Mouse (Mus musculus): ENCODE measurements around the gene Wasf1.

DNA sequence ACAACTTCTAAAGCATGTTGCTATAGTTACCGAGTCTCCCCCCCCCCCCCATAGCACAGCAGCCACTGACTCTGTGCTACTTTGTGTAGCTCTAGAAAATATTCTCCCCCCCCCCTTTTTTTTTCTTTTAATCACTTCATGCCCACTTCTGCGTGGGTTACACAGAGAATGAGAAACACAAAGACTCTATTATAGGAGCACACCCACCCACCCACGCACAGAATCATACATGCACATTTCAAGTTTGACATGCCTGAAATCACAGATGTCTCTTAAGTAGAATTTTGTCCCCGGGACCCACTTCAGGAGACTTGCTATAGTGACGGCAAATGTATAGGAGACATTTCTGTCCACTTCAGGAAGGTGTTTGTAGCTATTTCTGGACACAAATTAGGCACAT, 88.0 kb downstream of the Wasf1 start:
- TF ChIP-seq ZC3H11A (IDR thresholded peaks at IDR 0.05; ENCODE audit: borderline replicate concordance, low read depth, low read length) (no peak), ZNF384 (IDR thresholded peaks at IDR 0.05; ENCODE audit: low read depth, low read length) (no peak), CHD2 (IDR thresholded peaks at IDR 0.05; ENCODE audit: low read depth, low read length) (no peak), MAFK (IDR thresholded peaks at IDR 0.05; ENCODE audit: insufficient read depth, low read depth, low read length) (no peak)
